Mouse (Mus musculus) neural tube, embryonic 13.5 days (tissue): ENCODE data around the gene Tbc1d9b. TPM values are rescaled to one million over a fixed set of nuclear protein-coding genes. Genes with fewer than 3 reads are reported as not detected.

Experiments
- ATAC-seq: fragments of 200-750 bp; cut with Nextera tagmentation; 2 replicates; pipeline ENCODE4 v1.8.0; 2017; ENCODE audit warnings: low read depth, mild to moderate bottlenecking, moderate TSS enrichment, moderate library complexity
- H3K27ac ChIP-seq: fragments of 300-500 bp; sonication (generic); replicated peaks from 2 replicates; pipeline ENCODE4 v1.5.1; 2015; ENCODE audit warnings: moderate library complexity, mild to moderate bottlenecking, inconsistent platforms
- H3K27me3 ChIP-seq: fragments of 300-500 bp; sonication (generic); 2 replicates; pipeline ENCODE4 v1.6.1; 2015; ENCODE audit warnings: mild to moderate bottlenecking, inconsistent platforms
- H3K36me3 ChIP-seq: fragments of 300-500 bp; sonication (generic); 2 replicates; pipeline ENCODE4 v1.6.1; 2015; ENCODE audit warnings: mild to moderate bottlenecking, inconsistent platforms
- H3K4me1 ChIP-seq: fragments of 300-500 bp; sonication (generic); replicated peaks from 2 replicates; pipeline ENCODE4 v1.6.1; 2015; ENCODE audit warnings: inconsistent platforms
- H3K4me2 ChIP-seq: fragments of 300-500 bp; sonication (generic); 2 replicates; pipeline ENCODE4 v1.6.1; 2015; ENCODE audit warnings: inconsistent platforms, mild to moderate bottlenecking, moderate library complexity
- H3K4me3 ChIP-seq: fragments of 300-500 bp; sonication (generic); 2 replicates; pipeline ENCODE4 v1.5.1; 2015; ENCODE audit warnings: mild to moderate bottlenecking, inconsistent platforms
- H3K9ac ChIP-seq: fragments of 300-500 bp; sonication (generic); 2 replicates; pipeline ENCODE4 v1.6.1; 2015; ENCODE audit warnings: moderate library complexity, mild to moderate bottlenecking, inconsistent platforms
- H3K9me3 ChIP-seq: fragments of 300-500 bp; sonication (generic); 2 replicates; pipeline ENCODE4 v1.6.1; 2016; ENCODE audit warnings: inconsistent platforms
- WGBS: fragments of 180-500 bp; shearing (Covaris S2); methylation state at CpG from one replicate; pipeline ENCODE4 v1.1.7; 2015; 5-methylcytosine and 5-hydroxymethylcytosine counted together
- polyA plus RNA-seq: library from polyadenylated mRNA; unstranded; fragments of >200 nt; fragmentation: Nextera tagmentation; extraction: Ambion mirVana; gene quantifications from 2 replicates; pipeline ENCODE4 v1.2.1, GENCODE M21; 2015

The Tbc1d9b gene
- polyA plus RNA-seq, 1 experiment from 2014 or later: 39.2 TPM

DNA sequence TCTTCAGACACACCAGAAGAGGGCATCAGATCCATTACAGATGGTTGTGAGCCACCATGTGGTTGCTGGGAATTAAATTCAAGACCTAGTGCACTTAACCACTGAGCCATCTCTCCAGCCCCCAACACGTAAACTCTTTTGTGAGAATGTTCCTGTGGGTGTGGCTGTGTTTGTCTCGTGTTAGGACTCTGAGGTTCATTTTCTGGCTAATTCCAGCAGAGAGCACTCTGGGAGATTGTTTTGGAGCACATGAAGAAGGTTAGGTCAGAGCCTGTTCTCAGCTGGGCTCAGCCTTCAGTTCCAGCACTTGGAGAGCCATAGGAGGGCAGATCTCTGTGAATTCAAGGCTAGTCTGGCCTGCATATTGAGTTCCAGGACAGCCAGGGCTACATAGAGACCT is 88.6 kb downstream of the Tbc1d9b start:
- H3K36me3 ChIP-seq: no peaks in the 10 kb centered on the region
- H3K9me3 ChIP-seq: no peaks in the 10 kb centered on the region
- H3K9ac ChIP-seq: no peak overlapping the region
- H3K27me3 ChIP-seq: no peaks in the 10 kb centered on the region
- H3K4me1 ChIP-seq: peaks cover 32% of the 10 kb centered on the region
- ATAC-seq: no peak
- H3K4me3 ChIP-seq: no peak overlapping the region
- WGBS: 41% methylated on average over 2 of the region's 2 CpGs
- no peak overlapping the region for H3K4me2 ChIP-seq
- H3K27ac ChIP-seq: no peak overlapping the region

Other genes with a start within 250 kb of the Tbc1d9b start
- gene Rasgef1c, start 229.6 kb upstream of the Tbc1d9b start, polyA plus RNA-seq: 17.8 and 18.9 TPM in 2 replicates
- 59.2 and 64.2 TPM in 2 replicates for gene Rnf130, start 106.0 kb upstream of the Tbc1d9b start, polyA plus RNA-seq
- 23.1 and 31.9 TPM in 2 replicates for gene Mrnip, start 43.0 kb downstream of the Tbc1d9b start, polyA plus RNA-seq
- 337 and 343 TPM in 2 replicates for gene Sqstm1, start 79.4 kb downstream of the Tbc1d9b start, polyA plus RNA-seq
- 52.8 and 56.6 TPM in 2 replicates for gene Mgat4b, start 79.5 kb downstream of the Tbc1d9b start, polyA plus RNA-seq
- gene Ltc4s, start 107.2 kb downstream of the Tbc1d9b start, polyA plus RNA-seq: 1.8 and 2.6 TPM in 2 replicates
- 3.1 and 3.7 TPM in 2 replicates for gene Maml1, start 160.9 kb downstream of the Tbc1d9b start, polyA plus RNA-seq
- 275 and 302 TPM in 2 replicates for gene Canx, start 194.3 kb downstream of the Tbc1d9b start, polyA plus RNA-seq
- gene Cby3, start 223.1 kb downstream of the Tbc1d9b start, polyA plus RNA-seq: 0.78 and 1.2 TPM in 2 replicates
- gene Hnrnph1, start 245.6 kb downstream of the Tbc1d9b start, polyA plus RNA-seq: 482 and 577 TPM in 2 replicates